Mouse (Mus musculus) MEL (cell line): ENCODE measurements around the gene Atp6v0e.

Experiments used
- CTCF ChIP-seq, 3 experiments: IDR thresholded peaks in 2 of 3; conservative IDR thresholded peaks in 1 of 3; 2 replicates each; pipeline ENCODE4 v1.5.1; 2011 to 2012; ENCODE audit warnings: low read length in 3 of 3, low read depth in 2 of 3, mild to moderate bottlenecking in 2 of 3, improper control_type of control experiment in 1 of 3, inconsistent platforms in 1 of 3, mixed read lengths in 1 of 3, moderate library complexity in 1 of 3; ENCODE audit not compliant: control insufficient read depth in 1 of 3, insufficient read depth in 1 of 3, poor library complexity in 1 of 3, severe bottlenecking in 1 of 3
- GATA1 ChIP-seq: IDR thresholded peaks from 2 replicates; pipeline ENCODE4 v1.6.1; 2011; ENCODE audit warnings: low read depth, low read length, improper control_type of control experiment
- HCFC1 ChIP-seq: IDR thresholded peaks from 2 replicates; pipeline ENCODE4 v1.6.1; 2012; ENCODE audit warnings: low read depth, mild to moderate bottlenecking, inconsistent platforms, low read length, improper control_type of control experiment, moderate library complexity
- MAX ChIP-seq: IDR thresholded peaks from 2 replicates; pipeline ENCODE4 v1.6.1; 2011; ENCODE audit warnings: low read length, improper control_type of control experiment
- MAZ ChIP-seq: IDR thresholded peaks from 2 replicates; pipeline ENCODE4 v1.6.1; 2012; ENCODE audit warnings: low read depth, mild to moderate bottlenecking, inconsistent platforms, low read length, improper control_type of control experiment
- POLR2A ChIP-seq, 2 experiments: IDR thresholded peaks; 2 replicates each; pipeline ENCODE4 v1.6.1; 2011 to 2012; ENCODE audit warnings: low read length in 2 of 2, mild to moderate bottlenecking in 2 of 2, control low read depth in 1 of 2, improper control_type of control experiment in 1 of 2, low read depth in 1 of 2, moderate library complexity in 1 of 2; ENCODE audit not compliant: control insufficient read depth in 1 of 2, insufficient read depth in 1 of 2, poor library complexity in 1 of 2
- POLR2AphosphoS2 ChIP-seq: IDR thresholded peaks from 2 replicates; pipeline ENCODE4 v1.6.1; 2011; ENCODE audit warnings: low read length, improper control_type of control experiment
- SMC3 ChIP-seq: IDR thresholded peaks from 2 replicates; pipeline ENCODE4 v1.6.1; 2011; ENCODE audit warnings: low read depth, low read length, improper control_type of control experiment
- TCF12 ChIP-seq: IDR thresholded peaks from 2 replicates; pipeline ENCODE4 v1.6.1; 2014; ENCODE audit warnings: low read depth, mild to moderate bottlenecking, inconsistent platforms, low read length, improper control_type of control experiment, moderate library complexity
- ZC3H11A ChIP-seq: IDR thresholded peaks from 2 replicates; pipeline ENCODE4 v1.6.1; 2012; ENCODE audit warnings: low read depth, mild to moderate bottlenecking, inconsistent platforms, low read length, improper control_type of control experiment

DNA sequence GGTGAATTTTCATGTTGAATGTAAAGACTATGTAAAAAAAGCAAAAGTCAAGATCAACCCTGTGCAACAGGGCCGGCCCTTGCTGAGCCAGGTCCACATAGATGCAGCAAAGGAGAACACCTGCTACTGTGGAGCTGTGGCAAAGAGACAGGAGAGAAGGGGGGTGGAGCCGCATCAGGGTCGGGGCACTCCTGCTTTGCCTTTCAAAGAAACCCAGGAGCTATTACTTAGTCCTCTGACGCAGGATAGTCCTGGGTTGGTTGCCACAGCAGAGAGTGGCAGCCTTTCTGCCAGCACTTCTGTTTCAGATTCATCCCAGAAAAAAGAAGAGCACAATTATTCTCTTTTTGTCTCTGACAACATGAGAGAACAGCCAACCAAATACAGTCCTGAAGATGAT, 79.5 kb downstream of the Atp6v0e start:
- TF ChIP-seq CTCF (IDR thresholded peaks at IDR 0.05 in 2 of 3, conservative IDR thresholded peaks at IDR 0.05 in 1 of 3; ENCODE audit: control insufficient read depth in 1 of 3, insufficient read depth in 1 of 3, low read depth in 2 of 3, low read length in 3 of 3, poor library complexity in 1 of 3, severe bottlenecking in 1 of 3) (no peak), MAZ (no peak), MAX (no peak), GATA1 (no peak), POLR2A (IDR thresholded peaks at IDR 0.05; ENCODE audit: control insufficient read depth in 1 of 2, insufficient read depth in 1 of 2, low read depth in 1 of 2, low read length in 2 of 2, poor library complexity in 1 of 2) (no peak), HCFC1 (no peak), ZC3H11A (no peak), POLR2AphosphoS2 (no peak), TCF12 (no peak), SMC3 (no peak)
